In the genomic region with DNA sequence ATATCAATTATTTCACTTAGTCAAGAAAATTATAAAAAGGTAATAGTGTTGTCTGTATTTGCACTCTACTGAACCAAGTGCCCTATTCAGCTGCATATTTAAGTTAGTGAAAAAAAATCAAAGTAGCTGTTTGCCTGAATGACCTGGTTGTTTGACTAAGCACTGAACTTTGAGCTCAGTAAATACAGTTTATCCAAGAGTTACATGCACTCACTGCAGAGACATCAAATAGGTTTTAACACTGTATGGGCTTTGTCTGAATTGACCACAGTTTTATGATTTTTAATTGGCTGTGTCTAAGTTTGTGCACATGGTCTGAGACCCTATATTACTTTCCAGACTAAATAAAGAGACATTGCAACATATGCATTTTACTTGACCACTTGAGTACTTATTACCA, we compare ENCODE assay signal across 25 mouse cellular contexts. TPM values are rescaled to one million over a fixed set of nuclear protein-coding genes. Genes with fewer than 3 reads are reported as not detected.
DNase-seq lines count a peak whose midpoint lies in the region; ATAC-seq and TF ChIP-seq lines count a peak whose summit lies in the region.
"Had no signal": no experiment of that assay in that cellular context is flagged by ENCODE, and none has a peak within 500 bp of the region (broad histone marks: within the 10 kb centered on the region; RNA-seq: fewer than 3 reads in every experiment).

No protein-coding gene starts in this region.

- H3K27me3 ChIP-seq in intestine, embryonic 14.5 days (replicated peaks; ENCODE audit: control insufficient read depth, insufficient read depth, low read length) = no peaks in the 10 kb centered on the region
- no peaks in the 10 kb centered on the region for H3K27me3 ChIP-seq in intestine, postnatal 0 days (replicated peaks; ENCODE audit: control insufficient read depth, insufficient read depth, low read length)
- H3K27me3 ChIP-seq in liver, postnatal 0 days (ENCODE audit: insufficient read depth, low read length) = no peaks in the 10 kb centered on the region
- H3K27me3 ChIP-seq in liver, embryonic 12.5 days (replicated peaks) = no peaks in the 10 kb centered on the region
- no peaks in the 10 kb centered on the region for H3K27me3 ChIP-seq in stomach, embryonic 16.5 days (ENCODE audit: control insufficient read depth, insufficient read depth, low read length)
- H3K27me3 ChIP-seq: embryonic facial prominence, embryonic 13.5 days; forebrain, embryonic 12.5 days; forebrain, embryonic 15.5 days; hindbrain, embryonic 12.5 days had no signal

- peak; percentile 66 for ATAC-seq in intestine, embryonic 14.5 days (replicated peaks; ENCODE audit: low FRiP score, low TSS enrichment, low read depth)
- no peak for ATAC-seq in intestine, postnatal 0 days
- ATAC-seq in liver, postnatal 0 days = 0 out of 2 replicates have a peak, but pooled peaks have one; percentile 40
- no peak for ATAC-seq in liver, embryonic 12.5 days
- 0 out of 2 replicates have a peak, but pooled peaks have one; percentile 37 for ATAC-seq in stomach, embryonic 16.5 days (ENCODE audit: insufficient read depth, low FRiP score)
- ATAC-seq: activated CD4-positive, CD25-positive, alpha-beta regulatory T cell, adult 4 months; forebrain, embryonic 15.5 days had no signal

- no peak overlapping the region for H3K27ac ChIP-seq in intestine, embryonic 14.5 days (ENCODE audit: low read depth)
- no peak overlapping the region for H3K27ac ChIP-seq in intestine, postnatal 0 days (ENCODE audit: low read depth, low read length)
- no peak overlapping the region for H3K27ac ChIP-seq in liver, postnatal 0 days (ENCODE audit: low read depth)
- no peak overlapping the region for H3K27ac ChIP-seq in liver, embryonic 12.5 days
- H3K27ac ChIP-seq in stomach, embryonic 16.5 days (ENCODE audit: low read length) = no peak overlapping the region
- H3K27ac ChIP-seq: embryonic facial prominence, embryonic 10.5 days; embryonic facial prominence, embryonic 13.5 days; forebrain, embryonic 12.5 days; forebrain, embryonic 15.5 days; heart, adult 2 months; heart, embryonic 10.5 days; hindbrain, embryonic 12.5 days had no signal

- no peaks in the 10 kb centered on the region for H3K9me3 ChIP-seq in intestine, embryonic 14.5 days (ENCODE audit: control insufficient read depth, low read length)
- no peaks in the 10 kb centered on the region for H3K9me3 ChIP-seq in intestine, postnatal 0 days (ENCODE audit: control insufficient read depth)
- no peaks in the 10 kb centered on the region for H3K9me3 ChIP-seq in liver, postnatal 0 days (ENCODE audit: low read length)
- H3K9me3 ChIP-seq in liver, embryonic 12.5 days (replicated peaks) = no peaks in the 10 kb centered on the region
- no peaks in the 10 kb centered on the region for H3K9me3 ChIP-seq in stomach, embryonic 16.5 days (replicated peaks; ENCODE audit: control insufficient read depth, low read length)
- H3K9me3 ChIP-seq: embryonic facial prominence, embryonic 10.5 days; embryonic facial prominence, embryonic 13.5 days; forebrain, embryonic 12.5 days; forebrain, embryonic 15.5 days; heart, embryonic 10.5 days; hindbrain, embryonic 12.5 days had no signal

- H3K4me2 ChIP-seq in intestine, embryonic 14.5 days (ENCODE audit: low read length) = no peak overlapping the region
- H3K4me2 ChIP-seq in intestine, postnatal 0 days (replicated peaks; ENCODE audit: low read depth) = no peak overlapping the region
- no peak overlapping the region for H3K4me2 ChIP-seq in liver, postnatal 0 days (ENCODE audit: low read depth, low read length)
- no peak overlapping the region for H3K4me2 ChIP-seq in liver, embryonic 12.5 days
- no peak overlapping the region for H3K4me2 ChIP-seq in stomach, embryonic 16.5 days (ENCODE audit: low read depth, low read length)
- H3K4me2 ChIP-seq: embryonic facial prominence, embryonic 13.5 days; forebrain, embryonic 12.5 days; forebrain, embryonic 15.5 days; hindbrain, embryonic 12.5 days had no signal

- DNase-seq in intestine, embryonic 14.5 days (ENCODE audit: low spot score) = no peak
- no peak for DNase-seq in liver, postnatal 0 days
- DNase-seq in frontal cortex, postnatal 36 days (ENCODE audit: low spot score in 2 of 2) = no peak
- DNase-seq in layer of hippocampus, postnatal 14 days (ENCODE audit: low spot score in 2 of 2) = no peak
- DNase-seq: adrenal gland, adult 8-10 months; adrenal gland, postnatal 25 days; cerebellum, adult 11-12 months; cerebellum, adult 8-10 months; cerebellum, postnatal 10 days; cerebellum, postnatal 36 days; embryo, embryonic 11 days; gastrocnemius, postnatal 10 days; gastrocnemius, postnatal 36 days; heart, adult 2 months had no signal

- no peak for TF ChIP-seq CTCF in intestine, postnatal 0 days (IDR thresholded peaks at IDR 0.05; ENCODE audit: low read depth)
- TF ChIP-seq CTCF in liver, postnatal 0 days (IDR thresholded peaks at IDR 0.05; ENCODE audit: low read depth) = no peak

- H3K36me3 ChIP-seq in intestine, embryonic 14.5 days (ENCODE audit: control insufficient read depth, insufficient read depth, low read length) = no peaks in the 10 kb centered on the region
- H3K36me3 ChIP-seq in intestine, postnatal 0 days (ENCODE audit: control insufficient read depth, insufficient read depth) = no peaks in the 10 kb centered on the region
- no peaks in the 10 kb centered on the region for H3K36me3 ChIP-seq in liver, postnatal 0 days (replicated peaks; ENCODE audit: insufficient read depth, low read length)
- H3K36me3 ChIP-seq in liver, embryonic 12.5 days = no peaks in the 10 kb centered on the region
- H3K36me3 ChIP-seq in stomach, embryonic 16.5 days (ENCODE audit: control insufficient read depth, insufficient read depth, low read length) = no peaks in the 10 kb centered on the region
- H3K36me3 ChIP-seq: embryonic facial prominence, embryonic 10.5 days; embryonic facial prominence, embryonic 13.5 days; forebrain, embryonic 12.5 days; forebrain, embryonic 15.5 days; heart, embryonic 10.5 days; hindbrain, embryonic 12.5 days had no signal

- TF ChIP-seq EP300 in liver, postnatal 0 days (IDR thresholded peaks at IDR 0.05; ENCODE audit: low read depth) = no peak

- H3K9ac ChIP-seq in intestine, embryonic 14.5 days (ENCODE audit: low read length) = no peak overlapping the region
- H3K9ac ChIP-seq in intestine, postnatal 0 days (ENCODE audit: low read depth, low read length) = no peak overlapping the region
- no peak overlapping the region for H3K9ac ChIP-seq in liver, postnatal 0 days (replicated peaks)
- H3K9ac ChIP-seq in liver, embryonic 12.5 days = no peak overlapping the region
- no peak overlapping the region for H3K9ac ChIP-seq in stomach, embryonic 16.5 days (ENCODE audit: low read length)
- H3K9ac ChIP-seq: embryonic facial prominence, embryonic 13.5 days; forebrain, embryonic 12.5 days; forebrain, embryonic 15.5 days; hindbrain, embryonic 12.5 days had no signal

- H3K4me1 ChIP-seq in intestine, embryonic 14.5 days (replicated peaks; ENCODE audit: control insufficient read depth, insufficient read depth, low read length) = no peaks in the 10 kb centered on the region
- H3K4me1 ChIP-seq in intestine, postnatal 0 days (replicated peaks; ENCODE audit: control insufficient read depth, insufficient read depth, low read length) = no peaks in the 10 kb centered on the region
- no peaks in the 10 kb centered on the region for H3K4me1 ChIP-seq in liver, postnatal 0 days (ENCODE audit: insufficient read depth)
- no peaks in the 10 kb centered on the region for H3K4me1 ChIP-seq in liver, embryonic 12.5 days
- H3K4me1 ChIP-seq in stomach, embryonic 16.5 days (ENCODE audit: control insufficient read depth, insufficient read depth, low read length) = no peaks in the 10 kb centered on the region
- H3K4me1 ChIP-seq: embryonic facial prominence, embryonic 10.5 days; embryonic facial prominence, embryonic 13.5 days; forebrain, embryonic 12.5 days; forebrain, embryonic 15.5 days; heart, embryonic 10.5 days; hindbrain, embryonic 12.5 days had no signal

- H3K4me3 ChIP-seq in intestine, embryonic 14.5 days (ENCODE audit: low read depth, low read length) = no peak overlapping the region
- H3K4me3 ChIP-seq in intestine, postnatal 0 days (ENCODE audit: low read depth, low read length) = no peak overlapping the region
- no peak overlapping the region for H3K4me3 ChIP-seq in liver, postnatal 0 days (ENCODE audit: low read depth, low read length)
- H3K4me3 ChIP-seq in liver, embryonic 12.5 days = no peak overlapping the region
- no peak overlapping the region for H3K4me3 ChIP-seq in stomach, embryonic 16.5 days (replicated peaks; ENCODE audit: low read length)
- H3K4me3 ChIP-seq: embryonic facial prominence, embryonic 10.5 days; embryonic facial prominence, embryonic 13.5 days; erythroblast, embryonic 14.5 days; forebrain, embryonic 12.5 days; forebrain, embryonic 15.5 days; heart, adult 2 months; heart, embryonic 10.5 days; hindbrain, embryonic 12.5 days had no signal

RNA-seq across cellular contexts. Expression of gene P2ry10b, which starts 20.4 kb away (rescaled TPM):
- 0.51 and 0.60 TPM in 2 replicates for polyA plus RNA-seq in intestine, embryonic 14.5 days (2014; fragmentation: Nextera tagmentation; extraction: Ambion mirVana)
- polyA plus RNA-seq in intestine, postnatal 0 days (2015; fragmentation: Nextera tagmentation; extraction: Ambion mirVana) = 0.18 and 0.31 TPM in 2 replicates
- polyA plus RNA-seq in liver, postnatal 0 days (2015; fragmentation: Nextera tagmentation; extraction: Ambion mirVana) = 0.70 and 1.00 TPM in 2 replicates
- polyA plus RNA-seq in liver, embryonic 12.5 days (2016; fragmentation: Nextera tagmentation; extraction: Ambion mirVana) = 0.62 and 0.79 TPM in 2 replicates
- 1.1 TPM in 2 replicates for polyA plus RNA-seq in stomach, embryonic 16.5 days (2015; fragmentation: Nextera tagmentation; extraction: Ambion mirVana)
- under 1 TPM; 0.48 TPM for total RNA-seq in layer of hippocampus, postnatal 14 days (2021)

Comparison
In these comparisons a context has a peak if more than half of its experiments do, and no peak if none do; other contexts are left out.
1. ATAC-seq: peak in intestine, embryonic 14.5 days (single experiment), liver, postnatal 0 days (single experiment) and stomach, embryonic 16.5 days (single experiment); none in intestine, postnatal 0 days (single experiment) and liver, embryonic 12.5 days (single experiment).